Mouse (Mus musculus) forebrain, postnatal 0 days (tissue): ENCODE data around the gene Dhx37. TPM values are rescaled to one million over a fixed set of nuclear protein-coding genes. Genes with fewer than 3 reads are reported as not detected.

Source experiments
- ATAC-seq: fragments of 200-750 bp; cut with Nextera tagmentation; 2 replicates; pipeline ENCODE4 v1.8.0; 2017; ENCODE audit warnings: mild to moderate bottlenecking, moderate library complexity
- DNase-seq: peaks from one replicate; pipeline ENCODE4 v3.0.0-alpha.2; 2015
- H3K27ac ChIP-seq: fragments of 300-500 bp; sonication (generic); 2 replicates; pipeline ENCODE4 v1.5.1; 2014; ENCODE audit warnings: low read depth, mild to moderate bottlenecking, antibody characterized with exemption, low read length, moderate library complexity, mixed read lengths
- H3K27me3 ChIP-seq: fragments of 300-500 bp; sonication (generic); 2 replicates; pipeline ENCODE4 v1.6.1; 2014; ENCODE audit warnings: mild to moderate bottlenecking, low read length, mixed read lengths; ENCODE audit not compliant: insufficient read depth
- H3K36me3 ChIP-seq: fragments of 300-500 bp; sonication (generic); 2 replicates; pipeline ENCODE4 v1.6.1; 2014; ENCODE audit warnings: mild to moderate bottlenecking, moderate library complexity; ENCODE audit not compliant: insufficient read depth
- H3K4me1 ChIP-seq: fragments of 300-500 bp; sonication (generic); 2 replicates; pipeline ENCODE4 v1.6.1; 2014; ENCODE audit warnings: antibody characterized with exemption; ENCODE audit not compliant: insufficient read depth
- H3K4me2 ChIP-seq: fragments of 300-500 bp; sonication (generic); 2 replicates; pipeline ENCODE4 v1.6.1; 2014; ENCODE audit warnings: low read depth, mild to moderate bottlenecking, moderate library complexity
- H3K4me3 ChIP-seq: fragments of 300-500 bp; sonication (generic); 2 replicates; pipeline ENCODE4 v1.5.1; 2014; ENCODE audit warnings: low read depth, low read length, mixed read lengths
- H3K9ac ChIP-seq: fragments of 300-500 bp; sonication (generic); 2 replicates; pipeline ENCODE4 v1.6.1; 2014; ENCODE audit warnings: mild to moderate bottlenecking
- H3K9me3 ChIP-seq: fragments of 300-500 bp; sonication (generic); 2 replicates; pipeline ENCODE4 v1.6.1; 2016; ENCODE audit warnings: low read length
- CTCF ChIP-seq: sonication (generic); IDR thresholded peaks from 2 replicates; pipeline ENCODE4 v1.5.1; 2016; ENCODE audit warnings: antibody characterized with exemption, control low read depth, low read depth
- WGBS: fragments of 180-500 bp; shearing (Covaris S2); extraction: QIAGEN DNeasy Blood & Tissue Kit; methylation state at CpG from one replicate; pipeline ENCODE4 v1.1.7; 2014; 5-methylcytosine and 5-hydroxymethylcytosine counted together
- polyA plus RNA-seq: library from polyadenylated mRNA; unstranded; fragments of >200 nt; fragmentation: Nextera tagmentation; extraction: Ambion mirVana; gene quantifications from 2 replicates; pipeline ENCODE4 v1.2.1, GENCODE M21; 2015
- total RNA-seq: library from RNA; depleted of rRNA; stranded (reverse); fragments of >200 nt; gene quantifications from 2 replicates; pipeline ENCODE4 v1.2.3, GENCODE M21; 2014

Dhx37 gene
- total and polyA plus RNA-seq, 2 experiments from 2014 or later = 11.0 to 27.1 TPM

- no peaks in the 10 kb centered on the region for H3K27me3 ChIP-seq
- peaks cover 10% of the 10 kb centered on the region; the same call in 1 of the 2 replicates for H3K4me1 ChIP-seq
- DNase-seq (peak; percentile 80), ATAC-seq (no peak; the same call in 1 of the 2 replicates)
- no peak overlapping the region for H3K9ac ChIP-seq
- H3K9me3 ChIP-seq = no peaks in the 10 kb centered on the region
- 0 out of 2 replicates have a peak overlapping the region, but pooled peaks have one; percentile 29 for H3K27ac ChIP-seq
- peaks cover 15% of the 10 kb centered on the region for H3K36me3 ChIP-seq
- peak overlapping the region; percentile 35 for H3K4me2 ChIP-seq
- TF ChIP-seq CTCF = no peak
- WGBS = 11% methylated on average over 20 of the region's 20 CpGs
- peak overlapping the region; percentile 29 for H3K4me3 ChIP-seq
These were observed 24.4 kb downstream of the Dhx37 start for GRCm38 (mm10) chr5:125409348-125410090.

GRCm38 (mm10) chr5:125408842-125409241, 25.1 kb downstream of the Dhx37 start:
- no peaks in the 10 kb centered on the region for H3K27me3 ChIP-seq
- peaks cover 9% of the 10 kb centered on the region for H3K36me3 ChIP-seq
- no peak for TF ChIP-seq CTCF
- no peak overlapping the region for H3K9ac ChIP-seq
- H3K9me3 ChIP-seq = no peaks in the 10 kb centered on the region
- peak; percentile 92 for DNase-seq
- 2% methylated on average over 13 of the region's 13 CpGs for whole genome bisulfite sequencing
- peak overlapping the region; percentile 35 for H3K4me2 ChIP-seq
- peak; percentile 32 for ATAC-seq
- peaks cover 10% of the 10 kb centered on the region; the same call in 1 of the 2 replicates for H3K4me1 ChIP-seq
- 0 out of 2 replicates have a peak overlapping the region, but pooled peaks have one; percentile 29 for H3K27ac ChIP-seq
- H3K4me3 ChIP-seq = peak overlapping the region; percentile 29

GRCm38 (mm10) chr5:125407910-125408575, 25.9 kb downstream of the Dhx37 start:
- H3K36me3 ChIP-seq = peaks cover 1% of the 10 kb centered on the region; the same call in 1 of the 2 replicates
- H3K27me3 ChIP-seq = no peaks in the 10 kb centered on the region
- WGBS = 66% methylated on average over 14 of the region's 14 CpGs
- no peak for TF ChIP-seq CTCF
- no peak overlapping the region for H3K9ac ChIP-seq
- DNase-seq = no peak
- ATAC-seq = no peak
- H3K9me3 ChIP-seq = no peaks in the 10 kb centered on the region
- no peak overlapping the region for H3K4me3 ChIP-seq
- no peak overlapping the region for H3K27ac ChIP-seq
- peaks cover 10% of the 10 kb centered on the region; the same call in 1 of the 2 replicates for H3K4me1 ChIP-seq
- H3K4me2 ChIP-seq = no peak overlapping the region

- H3K36me3 ChIP-seq = no peaks in the 10 kb centered on the region
- H3K27ac ChIP-seq = peak overlapping the region; percentile 92
- H3K9ac ChIP-seq = peak overlapping the region; percentile 77
- no peak for TF ChIP-seq CTCF
- H3K9me3 ChIP-seq = no peaks in the 10 kb centered on the region
- DNase-seq (no peak), ATAC-seq (no peak)
- H3K27me3 ChIP-seq = no peaks in the 10 kb centered on the region
- WGBS = 58% methylated on average over 13 of the region's 13 CpGs
- H3K4me2 ChIP-seq = peak overlapping the region; percentile 83
- H3K4me3 ChIP-seq = peak overlapping the region; percentile 46
- H3K4me1 ChIP-seq = peaks cover 10% of the 10 kb centered on the region; the same call in 1 of the 2 replicates
These were observed 26.7 kb downstream of the Dhx37 start for GRCm38 (mm10) chr5:125407020-125407830.

- peak; percentile 27 for ATAC-seq
- H3K4me1 ChIP-seq = peaks cover 10% of the 10 kb centered on the region; the same call in 1 of the 2 replicates
- H3K9ac ChIP-seq = peak overlapping the region; percentile 77
- no peaks in the 10 kb centered on the region for H3K27me3 ChIP-seq
- H3K36me3 ChIP-seq = no peaks in the 10 kb centered on the region
- H3K9me3 ChIP-seq = no peaks in the 10 kb centered on the region
- peak overlapping the region; percentile 46 for H3K4me3 ChIP-seq
- no peak for DNase-seq
- H3K4me2 ChIP-seq = peak overlapping the region; percentile 83
- WGBS = 4% methylated on average over 20 of the region's 20 CpGs
- TF ChIP-seq CTCF = no peak
- peak overlapping the region; percentile 92 for H3K27ac ChIP-seq
These were observed 27.5 kb downstream of the Dhx37 start for GRCm38 (mm10) chr5:125406322-125407016.
